Mouse (Mus musculus) kidney, adult 2 months (tissue): ENCODE results near the gene Cd5. TPM values are rescaled to one million over a fixed set of nuclear protein-coding genes. Genes with fewer than 3 reads are reported as not detected.

Experiments used
- DNase-seq: peaks from one replicate; pipeline ENCODE4 v3.0.0; 2021
- H3K27ac ChIP-seq: fragments of 200-500 bp; 2 replicates; pipeline ENCODE4 v1.5.1; 2012; ENCODE audit warnings: low read depth, low read length, control low read depth, inconsistent platforms; ENCODE audit not compliant: insufficient read depth
- H3K27me3 ChIP-seq: fragments of 200-500 bp; replicated peaks from 2 replicates; pipeline ENCODE4 v1.6.1; 2012; ENCODE audit warnings: mild to moderate bottlenecking, moderate library complexity, low read length, inconsistent platforms; ENCODE audit not compliant: control insufficient read depth, insufficient read depth
- H3K36me3 ChIP-seq: fragments of 200-500 bp; 2 replicates; pipeline ENCODE4 v1.6.1; 2012; ENCODE audit warnings: mild to moderate bottlenecking, moderate library complexity, low read length, inconsistent platforms; ENCODE audit not compliant: control insufficient read depth, insufficient read depth
- H3K4me1 ChIP-seq: fragments of 200-500 bp; 2 replicates; pipeline ENCODE4 v1.6.1; 2011; ENCODE audit warnings: low read length; ENCODE audit not compliant: control insufficient read depth, insufficient read depth
- H3K4me3 ChIP-seq: fragments of 200-500 bp; 2 replicates; pipeline ENCODE4 v1.5.1; 2011; ENCODE audit warnings: mild to moderate bottlenecking, low read depth, low read length, control low read depth; ENCODE audit not compliant: insufficient read depth
- CTCF ChIP-seq: fragments of 200-500 bp; conservative IDR thresholded peaks from 2 replicates; pipeline ENCODE4 v1.5.1; 2011; ENCODE audit warnings: low read depth, mild to moderate bottlenecking, control low read depth, low read length, moderate library complexity, mixed read lengths; ENCODE audit not compliant: insufficient read depth, insufficient read length
- POLR2A ChIP-seq: fragments of 200-500 bp; IDR thresholded peaks from one replicate; pipeline ENCODE4 v1.6.1; 2011; ENCODE audit warnings: low read depth, low read length, control low read depth
- WGBS: fragments of 180-500 bp; shearing (Covaris S2); methylation state at CpG from one replicate; pipeline ENCODE4 v1.1.7; 2018; 5-methylcytosine and 5-hydroxymethylcytosine counted together
- polyA plus RNA-seq: library from polyadenylated mRNA; depleted of rRNA; stranded (reverse); fragments of >200 nt; gene quantifications from 2 replicates; pipeline ENCODE4 v1.2.3, GENCODE M21; 2012; rRNA removed

Cd5 gene
- polyA plus RNA-seq, 1 experiment, result 3.3 TPM

GRCm38 (mm10) chr19:10678772-10679067 lies 60.1 kb downstream of the Cd5 start:
- DNase-seq, result no peak
- 83% methylated on average over 1 of the region's 1 CpGs for WGBS
- Histone ChIP-seq H3K4me3 (no peak overlapping the region), H3K27ac (no peak overlapping the region), H3K36me3 (no peaks in the 10 kb centered on the region), H3K27me3 (no peaks in the 10 kb centered on the region), H3K4me1 (no peaks in the 10 kb centered on the region)
- TF ChIP-seq CTCF, result no peak
- no peak for TF ChIP-seq POLR2A

DNA sequence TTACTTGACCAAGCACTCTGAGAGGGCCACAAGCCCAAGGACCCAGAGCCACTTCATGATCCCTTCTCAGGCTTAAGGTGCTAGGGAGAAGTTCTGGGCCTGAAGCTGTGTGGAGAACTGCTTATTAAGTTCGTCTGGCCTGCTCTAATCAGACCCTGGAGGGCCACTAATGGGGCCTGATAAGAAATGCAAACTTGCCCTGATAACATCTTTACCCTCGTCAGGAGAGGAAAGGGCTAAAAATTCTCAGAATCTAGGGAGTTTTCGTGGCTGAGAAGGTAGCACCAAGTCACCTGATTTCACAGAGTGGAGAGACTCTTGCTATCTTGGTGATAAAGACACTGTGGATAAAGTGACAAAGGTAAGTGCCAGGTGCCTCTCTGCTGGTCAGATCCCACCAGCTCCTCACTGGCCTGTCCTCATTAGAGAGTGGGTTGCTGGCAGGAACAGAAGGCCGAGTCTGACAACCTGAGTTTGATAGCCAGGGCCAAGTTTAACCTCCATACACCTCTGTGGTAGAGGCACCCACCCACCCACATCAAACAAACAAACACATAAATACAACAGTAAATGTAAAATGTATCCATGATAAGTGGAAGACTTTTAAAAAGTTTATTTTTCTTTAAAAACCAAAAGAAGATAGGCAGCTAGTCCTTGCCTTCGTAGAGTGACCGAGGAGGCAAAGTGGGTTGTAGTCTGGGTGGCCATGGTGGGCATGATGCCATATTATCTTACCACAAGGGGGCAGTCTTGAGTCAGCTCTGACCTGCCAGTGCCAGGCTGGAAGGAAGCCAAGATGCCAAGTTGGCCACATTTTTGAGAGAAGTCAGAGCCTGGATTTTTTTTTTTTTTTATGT lies 60.7 kb downstream of the Cd5 start, which contains the start of gene Pga5:
Gene Pga5, minus strand, starts transcription at position 157 of the 857 bp plus-strand sequence.
- H3K36me3 ChIP-seq, result no peaks in the 10 kb centered on the region
- H3K27ac ChIP-seq, result no peak within 1 kb of the TSS
- 28% methylated on average over 6 of the region's 6 CpGs for WGBS
- peak; percentile 90 for DNase-seq
- H3K4me3 ChIP-seq, result no peak within 1 kb of the TSS
- TF ChIP-seq POLR2A, result no peak
- TF ChIP-seq CTCF, result peak; percentile 96
- H3K4me1 ChIP-seq, result no peaks in the 10 kb centered on the region
- H3K27me3 ChIP-seq, result no peaks in the 10 kb centered on the region

DNA sequence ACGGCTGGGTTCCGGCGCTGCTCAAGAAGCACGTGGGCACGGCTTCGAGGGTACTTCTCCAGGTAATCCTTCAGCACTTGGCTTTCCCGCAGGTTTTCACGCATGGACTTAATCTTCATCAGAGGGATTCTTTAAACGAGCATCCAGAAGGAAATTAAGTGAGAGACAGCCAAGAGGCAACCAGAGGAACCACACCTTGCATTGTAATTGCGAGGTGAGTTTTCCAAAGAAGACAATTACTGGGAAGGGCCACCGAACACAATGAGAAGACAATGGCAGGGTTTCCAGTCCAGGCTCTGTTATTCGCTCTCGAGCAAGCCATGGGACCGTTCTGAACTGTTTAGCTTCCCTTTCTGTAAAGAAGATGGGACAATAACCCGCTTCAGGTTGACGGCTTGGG lies 62.1 kb downstream of the Cd5 start:
- H3K27me3 ChIP-seq, result no peaks in the 10 kb centered on the region
- H3K4me3 ChIP-seq, result no peak overlapping the region
- no peaks in the 10 kb centered on the region for H3K4me1 ChIP-seq
- no peak for TF ChIP-seq POLR2A
- no peak for TF ChIP-seq CTCF
- no peaks in the 10 kb centered on the region for H3K36me3 ChIP-seq
- WGBS, result 84% methylated on average over 16 of the region's 16 CpGs
- H3K27ac ChIP-seq, result no peak overlapping the region
- DNase-seq, result no peak

GRCm38 (mm10) chr19:10673275-10673674 lies 65.5 kb downstream of the Cd5 start:
- Histone ChIP-seq H3K4me3 (no peak overlapping the region), H3K27ac (no peak overlapping the region), H3K27me3 (no peaks in the 10 kb centered on the region), H3K36me3 (no peaks in the 10 kb centered on the region), H3K4me1 (no peaks in the 10 kb centered on the region)
- 87% methylated on average over 1 of the region's 1 CpGs for WGBS
- TF ChIP-seq CTCF, result no peak
- no peak for DNase-seq

DNA sequence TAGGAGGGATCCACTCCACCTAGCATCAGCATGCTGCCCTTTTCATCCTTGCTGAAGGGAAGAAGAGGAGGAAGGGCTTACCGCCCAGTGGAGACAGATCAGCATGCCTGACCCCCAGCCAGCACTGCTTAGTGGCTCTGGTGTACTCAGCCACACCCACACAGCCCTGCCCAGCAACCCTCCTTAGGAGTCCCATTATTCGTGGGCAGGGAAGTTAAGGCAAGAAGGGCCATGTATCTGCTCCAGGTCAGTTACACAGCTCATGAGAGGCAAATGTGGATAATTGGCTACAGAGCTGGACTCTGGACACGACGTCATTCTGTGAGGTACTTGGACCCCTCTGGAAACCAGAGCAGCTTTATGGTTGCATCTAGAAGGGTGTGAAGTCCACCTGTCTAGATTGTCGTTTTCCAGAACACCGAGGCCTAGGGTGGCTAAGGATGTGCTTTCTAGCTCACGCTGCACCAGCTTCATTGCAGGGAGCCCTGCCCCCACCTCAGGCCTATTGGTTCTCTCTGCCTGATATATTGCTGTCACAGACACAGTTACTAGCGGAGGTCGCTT lies 66.9 kb downstream of the Cd5 start:
- no peak for TF ChIP-seq POLR2A
- TF ChIP-seq CTCF, result no peak
- H3K4me1 ChIP-seq, result no peaks in the 10 kb centered on the region
- no peaks in the 10 kb centered on the region for H3K36me3 ChIP-seq
- no peaks in the 10 kb centered on the region for H3K27me3 ChIP-seq
- no peak overlapping the region for H3K27ac ChIP-seq
- no peak overlapping the region for H3K4me3 ChIP-seq
- 55% methylated on average over 9 of the region's 9 CpGs for WGBS
- no peak for DNase-seq

- no peak for TF ChIP-seq CTCF
- no peak for TF ChIP-seq POLR2A
- Histone ChIP-seq H3K27me3 (no peaks in the 10 kb centered on the region), H3K4me3 (no peak overlapping the region), H3K27ac (no peak overlapping the region), H3K4me1 (no peaks in the 10 kb centered on the region), H3K36me3 (no peaks in the 10 kb centered on the region)
- DNase-seq, result no peak
- WGBS, result 88% methylated on average over 4 of the region's 4 CpGs
These were observed 67.5 kb downstream of the Cd5 start for GRCm38 (mm10) chr19:10671319-10671718.

Other genes starting within 250 kb of the Cd5 start
- gene Cpsf7, start 213.7 kb downstream of the Cd5 start, polyA plus RNA-seq, result 25.7 and 28.9 TPM in 2 replicates
- gene Sdhaf2, start 212.9 kb downstream of the Cd5 start, polyA plus RNA-seq, result 31.1 and 33.1 TPM in 2 replicates
- 32.0 and 33.1 TPM in 2 replicates for gene Tmem216, start 182.8 kb downstream of the Cd5 start, polyA plus RNA-seq
- 40.7 and 44.1 TPM in 2 replicates for gene Cyb561a3, start 161.8 kb downstream of the Cd5 start, polyA plus RNA-seq
- 11.7 and 12.7 TPM in 2 replicates for gene Tmem138, start 161.6 kb downstream of the Cd5 start, polyA plus RNA-seq
- 123 and 127 TPM in 2 replicates for gene Ddb1, start 133.7 kb downstream of the Cd5 start, polyA plus RNA-seq
- gene Tkfc, start 133.3 kb downstream of the Cd5 start, polyA plus RNA-seq, result 308 and 311 TPM in 2 replicates
- gene Vwce, start 104.8 kb downstream of the Cd5 start, polyA plus RNA-seq, result 15.3 and 17.3 TPM in 2 replicates
- 0.80 and 1.0 TPM in 2 replicates for gene Pga5, start 60.9 kb downstream of the Cd5 start, polyA plus RNA-seq
- gene Vps37c, start 50.3 kb downstream of the Cd5 start, polyA plus RNA-seq, result 30.0 and 32.1 TPM in 2 replicates
- 0.30 and 3.1 TPM in 2 replicates for gene Cd6, start 91.1 kb upstream of the Cd5 start, polyA plus RNA-seq
- 6.2 and 6.7 TPM in 2 replicates for gene Slc15a3, start 100.7 kb upstream of the Cd5 start, polyA plus RNA-seq
- 12.1 and 15.8 TPM in 2 replicates for gene Tmem132a, start 130.9 kb upstream of the Cd5 start, polyA plus RNA-seq
- gene Tmem109, start 143.0 kb upstream of the Cd5 start, polyA plus RNA-seq, result 101 and 124 TPM in 2 replicates
- 175 and 188 TPM in 2 replicates for gene Prpf19, start 156.2 kb upstream of the Cd5 start, polyA plus RNA-seq
- 0.05 TPM in 1 of 2 replicates, not detected in the other for gene Zp1, start 181.6 kb upstream of the Cd5 start, polyA plus RNA-seq
- gene Ptgdr2, start 198.2 kb upstream of the Cd5 start, polyA plus RNA-seq, result 0.05 TPM in 1 of 2 replicates, not detected in the other
- 3.9 TPM in 2 replicates for gene Ccdc86, start 210.3 kb upstream of the Cd5 start, polyA plus RNA-seq
- 0.18 TPM in 1 of 2 replicates, not detected in the other for gene Ms4a10, start 235.7 kb upstream of the Cd5 start, polyA plus RNA-seq